Mouse (Mus musculus) monocyte, adult 2 months (primary cell): ENCODE data around the gene Spata2l.

Experiments used
- DNase-seq, 2 experiments: peaks; one replicate each; pipeline ENCODE4 v3.0.0; 2022; ENCODE audit warnings: low spot score in 2 of 2, low read depth in 1 of 2

Gene Spata2l

GRCm38 (mm10) chr8:123202288-123202687, 33.7 kb downstream of the Spata2l start:
- peak in 1 of 2 experiments; percentile 53 for DNase-seq

GRCm38 (mm10) chr8:123199864-123200263, 36.2 kb downstream of the Spata2l start:
- no peak for DNase-seq

- peak in 1 of 2 experiments; percentile 10 for DNase-seq
Observed at GRCm38 (mm10) chr8:123197016-123197415, 39.0 kb downstream of the Spata2l start.

GRCm38 (mm10) chr8:123193771-123194170, 42.3 kb downstream of the Spata2l start:
- no peak for DNase-seq

GRCm38 (mm10) chr8:123191908-123192307, 44.1 kb downstream of the Spata2l start:
- DNase-seq: no peak

- peak in 1 of 2 experiments; percentile 16 for DNase-seq
Observed at GRCm38 (mm10) chr8:123190678-123191077, 45.4 kb downstream of the Spata2l start.

GRCm38 (mm10) chr8:123188841-123189240, 47.2 kb downstream of the Spata2l start:
- DNase-seq: no peak

GRCm38 (mm10) chr8:123188006-123188405, 48.0 kb downstream of the Spata2l start:
- no peak for DNase-seq

- no peak for DNase-seq
Observed at GRCm38 (mm10) chr8:123185566-123186409, 50.2 kb downstream of the Spata2l start, which contains the start of gene Dpep1. Gene Dpep1, plus strand, starts transcription at chr8:123186242.

GRCm38 (mm10) chr8:123181391-123181790, 54.6 kb downstream of the Spata2l start:
- no peak for DNase-seq
